Mouse (Mus musculus): Measurements from ENCODE around the gene Iscu.

GRCm38 (mm10) chr5:113807712-113808111 lies 35.2 kb downstream of the Iscu start:
- TF ChIP-seq EP300 (IDR thresholded peaks at IDR 0.05; ENCODE audit: low read depth), result no peak
- no peak for TF ChIP-seq CTCF (IDR thresholded peaks at IDR 0.05; ENCODE audit: low read depth)

Measured in heart, postnatal 0 days (tissue).